Mouse (Mus musculus) lung, postnatal 0 days (tissue): Measurements from ENCODE around the gene Rtl10. TPM values are rescaled to one million over a fixed set of nuclear protein-coding genes. Genes with fewer than 3 reads are reported as not detected.
A peak's percentile ranks its signal among the peaks of the same experiment; 100 is the strongest.

ENCODE experiments used
- ATAC-seq: fragments of 200-750 bp; cut with Nextera tagmentation; 2 replicates; pipeline ENCODE4 v1.8.0; 2017; ENCODE audit warnings: moderate library complexity
- DNase-seq: peaks from one replicate; pipeline ENCODE4 v3.0.0-alpha.2; 2016; ENCODE audit warnings: low spot score
- H3K27ac ChIP-seq: fragments of 300-500 bp; sonication (generic); 2 replicates; pipeline ENCODE4 v1.5.1; 2014; ENCODE audit warnings: antibody characterized with exemption, mild to moderate bottlenecking, low read length, mixed read lengths
- H3K27me3 ChIP-seq: fragments of 300-500 bp; sonication (generic); replicated peaks from 2 replicates; pipeline ENCODE4 v1.6.1; 2014; ENCODE audit warnings: low read length, mixed read lengths; ENCODE audit not compliant: insufficient read depth
- H3K36me3 ChIP-seq: fragments of 300-500 bp; sonication (generic); 2 replicates; pipeline ENCODE4 v1.6.1; 2014; ENCODE audit warnings: low read length, mixed read lengths; ENCODE audit not compliant: insufficient read depth
- H3K4me1 ChIP-seq: fragments of 300-500 bp; sonication (generic); 2 replicates; pipeline ENCODE4 v1.6.1; 2014; ENCODE audit warnings: antibody characterized with exemption, low read depth, low read length, mixed read lengths; ENCODE audit not compliant: insufficient read depth
- H3K4me2 ChIP-seq: fragments of 300-500 bp; sonication (generic); replicated peaks from 2 replicates; pipeline ENCODE4 v1.6.1; 2014; ENCODE audit warnings: low read depth, mild to moderate bottlenecking, low read length, moderate library complexity, mixed read lengths
- H3K4me3 ChIP-seq: fragments of 300-500 bp; sonication (generic); 2 replicates; pipeline ENCODE4 v1.5.1; 2014; ENCODE audit warnings: low read depth, low read length
- H3K9ac ChIP-seq: fragments of 300-500 bp; sonication (generic); replicated peaks from 2 replicates; pipeline ENCODE4 v1.6.1; 2014; ENCODE audit warnings: low read depth, mild to moderate bottlenecking
- H3K9me3 ChIP-seq: fragments of 300-500 bp; sonication (generic); 2 replicates; pipeline ENCODE4 v1.6.1; 2016; ENCODE audit warnings: low read length, mixed read lengths
- CTCF ChIP-seq: IDR thresholded peaks from 2 replicates; pipeline ENCODE4 v1.5.1; 2016; ENCODE audit warnings: antibody characterized with exemption, mild to moderate bottlenecking
- EP300 ChIP-seq: IDR thresholded peaks from 2 replicates; pipeline ENCODE4 v1.6.1; 2016; ENCODE audit warnings: antibody characterized with exemption, mild to moderate bottlenecking, control low read depth
- WGBS: fragments of 180-500 bp; shearing (Covaris S2); extraction: QIAGEN DNeasy Blood & Tissue Kit; methylation state at CpG from one replicate; pipeline ENCODE4 v1.1.7; 2014; 5-methylcytosine and 5-hydroxymethylcytosine counted together
- polyA plus RNA-seq: library from polyadenylated mRNA; unstranded; fragments of >200 nt; fragmentation: Nextera tagmentation; extraction: Ambion mirVana; gene quantifications from 2 replicates; pipeline ENCODE4 v1.2.1, GENCODE M21; 2015

Rtl10 gene
- polyA plus RNA-seq, 1 experiment from 2014 or later: 1.1 TPM

DNA sequence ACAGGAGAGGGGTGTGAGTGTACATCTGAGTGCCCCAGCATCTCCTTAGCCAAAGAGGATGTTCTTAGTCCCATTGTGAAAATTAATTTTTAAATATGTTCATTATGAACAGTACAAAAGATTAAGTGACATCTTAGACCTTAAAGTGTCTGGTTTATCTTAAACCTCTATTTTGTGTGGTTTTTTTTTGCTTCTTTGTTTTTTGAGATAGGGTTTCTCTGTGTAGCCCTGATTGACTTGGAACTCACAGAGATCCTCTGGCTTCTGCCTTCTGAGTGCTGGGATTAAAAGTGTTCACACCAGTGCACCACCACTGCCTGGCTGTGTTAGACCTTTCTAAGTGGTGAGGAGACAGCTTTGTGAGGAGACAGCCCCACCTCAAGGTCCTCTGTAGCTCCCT lies 40.0 kb upstream of the Rtl10 start:
- no peak overlapping the region for H3K27ac ChIP-seq

DNA sequence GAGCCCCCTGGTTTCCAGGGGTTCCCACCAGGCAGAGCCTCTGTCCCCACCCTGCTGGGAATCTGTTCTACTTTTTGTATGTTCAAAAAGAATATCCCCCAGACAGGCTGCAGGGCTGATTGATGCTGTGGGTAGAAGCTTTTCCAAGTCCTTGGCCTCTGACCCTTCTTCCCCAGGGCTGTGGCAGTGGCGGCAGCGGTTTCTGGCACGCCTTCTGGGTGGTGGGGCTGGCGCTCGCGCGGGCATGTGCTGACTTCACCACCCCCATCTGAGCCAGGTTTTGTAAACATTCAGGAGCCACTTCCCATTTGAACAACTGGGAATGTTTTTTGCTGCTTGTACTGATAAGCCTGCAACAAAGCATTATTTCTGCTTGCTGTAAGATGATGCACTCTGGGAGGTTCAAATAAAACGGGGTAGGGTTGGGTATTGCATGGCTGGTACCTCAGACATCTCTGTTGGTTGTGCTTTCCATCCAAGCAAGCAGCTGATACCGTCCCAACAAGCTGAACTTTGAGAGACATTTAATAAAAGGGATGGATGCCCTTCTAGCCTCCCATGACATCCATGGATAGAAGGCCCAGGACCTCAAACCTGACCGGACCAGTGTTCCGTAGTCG lies 39.3 kb upstream of the Rtl10 start:
- 19% methylated on average over 12 of the region's 12 CpGs for WGBS

More for the DNA sequence above, 40.0 kb upstream of the Rtl10 start:
- H3K9me3 ChIP-seq: no peaks in the 10 kb centered on the region
- DNase-seq (no peak), ATAC-seq (no peak)
- no peak overlapping the region for H3K9ac ChIP-seq
- TF ChIP-seq EP300 (no peak), CTCF (no peak)
- H3K4me3 ChIP-seq: no peak overlapping the region
- H3K4me1 ChIP-seq: no peaks in the 10 kb centered on the region
- peaks cover 14% of the 10 kb centered on the region; the same call in 1 of the 2 replicates for H3K36me3 ChIP-seq
- H3K27me3 ChIP-seq: no peaks in the 10 kb centered on the region
- H3K4me2 ChIP-seq: no peak overlapping the region

DNA sequence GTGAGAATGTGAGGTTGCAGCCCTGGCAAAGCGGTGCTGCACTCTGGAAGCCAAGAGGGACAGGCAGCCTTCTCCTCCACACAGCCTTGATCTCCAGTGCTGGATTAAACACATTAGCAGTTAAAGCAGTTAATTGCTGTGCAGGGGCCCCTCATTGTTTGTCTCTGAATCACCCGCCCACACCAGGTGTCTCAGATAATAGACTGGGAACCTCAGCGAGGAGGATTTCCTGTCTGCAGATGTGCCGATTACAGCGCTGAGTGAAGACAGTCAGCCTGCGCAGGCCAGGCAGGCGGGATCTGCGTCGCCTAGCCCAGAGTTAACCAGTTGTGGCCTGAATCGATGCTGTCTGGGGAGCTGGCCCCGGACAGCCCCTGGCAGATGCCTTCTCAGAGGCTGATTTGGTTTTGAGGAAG lies 38.7 kb upstream of the Rtl10 start:
- Histone ChIP-seq H3K9ac (no peak overlapping the region), H3K27me3 (no peaks in the 10 kb centered on the region), H3K36me3 (peaks cover 14% of the 10 kb centered on the region; the same call in 1 of the 2 replicates), H3K4me3 (no peak overlapping the region), H3K27ac (peak overlapping the region; percentile 20; the same call in 1 of the 2 replicates), H3K9me3 (no peaks in the 10 kb centered on the region), H3K4me2 (no peak overlapping the region; the same call in 1 of the 2 replicates), H3K4me1 (no peaks in the 10 kb centered on the region)
- TF ChIP-seq CTCF (no peak), EP300 (peak; percentile 47)
- ATAC-seq (peak; percentile 65), DNase-seq (peak; percentile 35)
- WGBS: 21% methylated on average over 11 of the region's 11 CpGs

More for the DNA sequence above, 39.3 kb upstream of the Rtl10 start:
- Histone ChIP-seq H3K27me3 (no peaks in the 10 kb centered on the region), H3K27ac (peak overlapping the region; percentile 20; the same call in 1 of the 2 replicates), H3K9ac (no peak overlapping the region), H3K4me1 (no peaks in the 10 kb centered on the region), H3K4me3 (no peak overlapping the region), H3K36me3 (peaks cover 14% of the 10 kb centered on the region; the same call in 1 of the 2 replicates), H3K9me3 (no peaks in the 10 kb centered on the region), H3K4me2 (no peak overlapping the region; the same call in 1 of the 2 replicates)
- DNase-seq (peak; percentile 44), ATAC-seq (peak; percentile 54)
- TF ChIP-seq EP300 (no peak), CTCF (no peak)

DNA sequence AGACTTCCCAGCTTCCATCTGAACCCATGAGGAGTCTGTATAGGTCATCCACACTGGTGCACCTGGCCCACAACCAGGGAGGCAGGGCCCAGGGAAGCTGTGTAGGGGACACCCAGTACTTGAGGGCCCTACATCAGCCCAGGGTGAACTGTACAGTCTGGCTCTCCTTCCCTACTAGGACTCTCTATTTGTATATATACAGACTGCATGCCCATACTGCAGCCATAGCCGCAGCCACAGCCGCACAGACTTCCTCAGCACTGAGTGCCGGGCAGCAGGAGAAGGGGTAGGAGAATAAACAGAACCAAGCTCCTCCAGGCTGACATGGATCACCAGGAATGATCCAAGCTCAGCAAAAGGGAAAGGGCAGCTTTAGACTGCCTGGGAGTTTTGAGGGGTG lies 37.9 kb upstream of the Rtl10 start:
- DNase-seq (no peak), ATAC-seq (no peak)
- Histone ChIP-seq H3K9me3 (no peaks in the 10 kb centered on the region), H3K27ac (no peak overlapping the region), H3K4me3 (no peak overlapping the region), H3K36me3 (peaks cover 14% of the 10 kb centered on the region; the same call in 1 of the 2 replicates), H3K4me2 (no peak overlapping the region), H3K27me3 (no peaks in the 10 kb centered on the region), H3K9ac (no peak overlapping the region), H3K4me1 (no peaks in the 10 kb centered on the region)
- 77% methylated on average over 3 of the region's 3 CpGs for WGBS
- TF ChIP-seq CTCF (no peak), EP300 (no peak)

DNA sequence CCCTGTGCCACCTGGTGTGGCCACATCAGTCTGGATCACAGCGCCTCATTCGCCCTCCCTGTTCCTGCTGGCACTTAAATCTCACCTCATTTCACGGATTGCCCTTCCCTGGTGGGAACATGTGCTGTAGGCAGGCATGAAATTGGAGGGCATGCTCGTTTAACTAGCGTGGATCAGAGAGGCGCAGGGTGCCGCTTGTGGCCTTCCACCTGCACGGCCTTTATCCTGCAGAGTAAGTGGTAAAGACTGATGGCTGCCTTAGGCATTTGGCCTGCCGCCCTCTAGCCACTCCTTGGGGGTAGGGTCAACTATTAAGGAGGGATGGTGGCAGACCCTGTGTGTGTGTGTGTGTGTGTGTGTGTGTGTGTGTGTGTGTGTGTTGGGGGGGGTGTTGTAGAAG lies 36.7 kb upstream of the Rtl10 start:
- Histone ChIP-seq H3K4me3 (no peak overlapping the region), H3K4me1 (no peaks in the 10 kb centered on the region), H3K36me3 (peaks cover 9% of the 10 kb centered on the region; the same call in 1 of the 2 replicates), H3K27me3 (no peaks in the 10 kb centered on the region), H3K4me2 (no peak overlapping the region), H3K9ac (no peak overlapping the region), H3K9me3 (no peaks in the 10 kb centered on the region), H3K27ac (no peak overlapping the region)
- no peak for TF ChIP-seq EP300
- ATAC-seq (no peak), DNase-seq (no peak)
- 82% methylated on average over 9 of the region's 9 CpGs for WGBS

DNA sequence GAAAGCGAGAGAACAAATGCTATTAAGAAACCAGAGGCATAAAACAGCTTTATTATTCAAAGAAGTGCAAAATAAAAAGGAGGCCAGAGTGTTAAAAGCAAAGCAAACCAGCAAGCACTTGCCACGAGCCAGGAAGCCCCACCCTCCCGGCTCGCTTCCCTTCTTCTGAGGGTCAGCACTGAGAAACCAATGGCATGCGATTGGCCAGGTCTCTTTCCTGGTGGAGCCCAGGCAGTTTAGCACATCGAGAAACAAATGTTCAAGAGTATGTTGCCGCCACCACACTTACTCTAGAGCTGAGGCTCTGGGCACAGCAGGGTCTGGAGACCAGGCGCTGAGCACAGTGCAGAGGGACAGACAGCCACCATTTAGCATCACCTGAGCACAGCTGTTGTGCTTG lies 36.1 kb upstream of the Rtl10 start:
- no peak for ATAC-seq
- no peaks in the 10 kb centered on the region for H3K27me3 ChIP-seq
- no peak overlapping the region for H3K4me2 ChIP-seq
- 43% methylated on average over 8 of the region's 8 CpGs for WGBS
- no peaks in the 10 kb centered on the region for H3K9me3 ChIP-seq
- H3K9ac ChIP-seq: no peak overlapping the region
- no peak for DNase-seq
- no peak overlapping the region for H3K27ac ChIP-seq
- TF ChIP-seq CTCF (no peak), EP300 (no peak)
- H3K4me3 ChIP-seq: no peak overlapping the region
- peaks cover 5% of the 10 kb centered on the region; the same call in 1 of the 2 replicates for H3K36me3 ChIP-seq
- no peaks in the 10 kb centered on the region for H3K4me1 ChIP-seq
